Mouse (Mus musculus) midbrain, embryonic 15.5 days (tissue): ENCODE results near the gene Sufu. TPM values are rescaled to one million over a fixed set of nuclear protein-coding genes. Genes with fewer than 3 reads are reported as not detected.

Source experiments
- ATAC-seq: fragments of 200-750 bp; cut with Nextera tagmentation; replicated peaks from 2 replicates; pipeline ENCODE4 v1.8.0; 2017; ENCODE audit warnings: moderate TSS enrichment
- H3K27ac ChIP-seq: fragments of 300-500 bp; sonication (generic); 2 replicates; pipeline ENCODE4 v1.5.1; 2015; ENCODE audit warnings: mild to moderate bottlenecking, inconsistent platforms
- H3K27me3 ChIP-seq: fragments of 300-500 bp; sonication (generic); replicated peaks from 2 replicates; pipeline ENCODE4 v1.6.1; 2015; ENCODE audit warnings: inconsistent platforms
- H3K36me3 ChIP-seq: fragments of 300-500 bp; sonication (generic); replicated peaks from 2 replicates; pipeline ENCODE4 v1.6.1; 2015; ENCODE audit warnings: inconsistent platforms
- H3K4me1 ChIP-seq: fragments of 300-500 bp; sonication (generic); 2 replicates; pipeline ENCODE4 v1.6.1; 2015; ENCODE audit warnings: inconsistent platforms
- H3K4me2 ChIP-seq: fragments of 300-500 bp; sonication (generic); 2 replicates; pipeline ENCODE4 v1.6.1; 2015; ENCODE audit warnings: inconsistent platforms, mild to moderate bottlenecking, moderate library complexity
- H3K4me3 ChIP-seq: fragments of 300-500 bp; sonication (generic); 2 replicates; pipeline ENCODE4 v1.5.1; 2015; ENCODE audit warnings: mild to moderate bottlenecking, inconsistent platforms
- H3K9ac ChIP-seq: fragments of 300-500 bp; sonication (generic); 2 replicates; pipeline ENCODE4 v1.6.1; 2015; ENCODE audit warnings: mild to moderate bottlenecking, inconsistent platforms
- H3K9me3 ChIP-seq: fragments of 300-500 bp; sonication (generic); 2 replicates; pipeline ENCODE4 v1.6.1; 2016; ENCODE audit warnings: inconsistent platforms
- WGBS: fragments of 180-500 bp; shearing (Covaris S2); methylation state at CpG from one replicate; pipeline ENCODE4 v1.1.7; 2015; ENCODE audit warnings: mixed read lengths; 5-methylcytosine and 5-hydroxymethylcytosine counted together
- polyA plus RNA-seq: library from polyadenylated mRNA; unstranded; fragments of >200 nt; fragmentation: Nextera tagmentation; extraction: Ambion mirVana; gene quantifications from 2 replicates; pipeline ENCODE4 v1.2.1, GENCODE M21; 2015

Sufu gene
- polyA plus RNA-seq, 1 experiment from 2014 or later: 24.4 TPM

DNA sequence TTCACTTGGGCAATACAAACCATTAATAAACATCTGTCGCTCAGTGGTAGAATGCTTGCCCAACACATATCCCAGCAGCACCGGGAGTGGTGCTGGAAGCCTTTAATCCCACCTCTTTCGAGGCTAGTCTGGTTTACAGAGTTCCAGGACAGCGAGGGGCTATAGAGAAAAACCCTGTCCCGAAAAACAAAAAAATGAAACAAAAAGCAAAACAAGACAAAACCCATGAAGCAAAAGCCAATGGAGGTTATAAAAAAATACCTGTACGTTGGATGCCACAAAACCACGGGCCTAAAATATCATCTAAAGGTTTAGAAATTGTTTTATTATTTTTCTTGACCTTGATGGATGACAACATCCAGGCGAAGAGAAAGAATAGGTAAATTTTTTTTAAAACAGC is 587 bp upstream of the Sufu start:
- peak overlapping the region; percentile 4; the same call in 1 of the 2 replicates for H3K9ac ChIP-seq

DNA sequence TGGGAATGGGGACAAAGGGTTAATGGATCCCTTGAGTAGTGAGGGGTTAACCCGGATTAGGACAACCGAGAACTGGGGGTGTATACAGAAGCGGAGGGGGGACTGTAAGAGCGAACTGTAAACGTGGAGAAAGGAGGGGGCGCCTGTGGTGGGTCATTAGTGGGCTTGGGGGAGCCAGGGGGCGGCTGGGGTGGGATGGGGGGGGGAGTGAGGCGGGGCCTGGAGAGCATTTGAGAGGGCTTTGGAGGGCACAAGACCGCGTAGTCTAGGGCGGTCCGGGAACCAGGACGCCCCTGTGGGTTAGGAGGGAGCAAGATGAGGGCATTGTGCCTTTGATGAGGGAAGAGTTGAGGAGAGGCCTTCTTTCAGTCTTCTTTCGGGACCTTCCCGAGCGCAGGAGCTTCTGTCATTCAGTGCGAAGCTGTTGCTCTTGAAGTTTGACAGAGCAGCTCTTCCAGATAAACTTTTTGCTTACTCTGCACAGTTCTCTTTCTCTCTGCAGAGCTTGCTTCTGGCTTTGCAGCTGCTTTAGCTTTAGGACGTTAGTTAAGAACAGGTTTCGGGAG is 823 bp downstream of the Sufu start:
- Histone ChIP-seq H3K36me3 (no peaks in the 10 kb centered on the region; the same call in 1 of the 2 replicates), H3K9me3 (no peaks in the 10 kb centered on the region), H3K4me1 (peaks cover 46% of the 10 kb centered on the region), H3K4me2 (peak overlapping the region; percentile 80), H3K4me3 (peak overlapping the region; percentile 69), H3K27ac (peak overlapping the region; percentile 77), H3K27me3 (no peaks in the 10 kb centered on the region), H3K9ac (peak overlapping the region; percentile 62)
- under 1% methylated on average over 18 of the region's 19 CpGs for WGBS
- no peak for ATAC-seq

More for the DNA sequence above, 587 bp upstream of the Sufu start:
- H3K27ac ChIP-seq: peak overlapping the region; percentile 86
- peaks cover 52% of the 10 kb centered on the region for H3K4me1 ChIP-seq
- peak overlapping the region; percentile 54 for H3K4me2 ChIP-seq
- WGBS: 12% methylated on average over 8 of the region's 8 CpGs
- no peak for ATAC-seq
- H3K27me3 ChIP-seq: no peaks in the 10 kb centered on the region
- H3K4me3 ChIP-seq: peak overlapping the region; percentile 76
- no peaks in the 10 kb centered on the region for H3K9me3 ChIP-seq
- H3K36me3 ChIP-seq: peaks cover 4% of the 10 kb centered on the region; the same call in 1 of the 2 replicates

DNA sequence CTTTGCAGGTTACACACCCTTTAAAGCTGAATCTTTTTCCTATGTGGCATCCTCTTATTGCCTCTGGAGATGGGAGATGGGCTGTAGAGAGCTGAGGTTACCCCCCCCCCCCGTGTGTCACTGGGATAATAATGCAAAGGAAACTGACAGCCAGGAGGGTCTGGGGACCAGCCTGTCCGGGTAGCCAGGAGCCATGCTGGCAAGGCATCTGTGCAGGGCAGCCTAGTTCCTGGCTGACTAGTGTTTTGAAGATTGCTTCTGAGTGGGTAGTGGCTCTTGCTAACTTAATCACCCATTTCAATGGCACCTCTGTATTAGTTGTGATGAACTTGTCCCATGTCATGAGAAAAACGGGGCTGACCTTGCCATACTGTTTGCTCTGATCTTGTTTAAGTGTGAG is 1.7 kb downstream of the Sufu start:
- Histone ChIP-seq H3K4me2 (peak overlapping the region; percentile 80), H3K9me3 (no peaks in the 10 kb centered on the region), H3K4me3 (peak overlapping the region; percentile 69), H3K27ac (no peak overlapping the region), H3K9ac (peak overlapping the region; percentile 12; the same call in 1 of the 2 replicates), H3K36me3 (peaks cover 9% of the 10 kb centered on the region; the same call in 1 of the 2 replicates), H3K27me3 (no peaks in the 10 kb centered on the region), H3K4me1 (peaks cover 43% of the 10 kb centered on the region)
- 36% methylated on average over 3 of the region's 3 CpGs for WGBS
- ATAC-seq: no peak

DNA sequence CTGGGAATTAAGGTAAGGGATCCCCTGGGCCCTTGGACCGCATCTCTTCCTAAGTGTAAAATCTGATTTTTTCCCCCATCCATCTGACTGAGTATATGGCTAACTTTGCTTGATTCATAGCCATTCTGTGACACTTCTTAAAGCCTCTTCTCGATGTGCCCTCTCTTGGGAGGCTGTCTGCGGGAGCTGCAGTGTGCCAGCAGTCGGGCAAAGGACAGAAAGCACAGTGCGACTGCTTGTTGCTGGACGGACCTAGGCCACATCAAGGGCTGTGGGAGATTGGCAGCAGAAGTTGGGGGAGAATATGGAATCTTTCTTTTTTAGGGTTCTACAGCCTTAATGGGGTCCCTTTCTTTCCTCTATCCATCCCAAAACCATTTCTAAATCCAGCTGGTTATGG is 2.7 kb downstream of the Sufu start:
- H3K4me3 ChIP-seq: no peak overlapping the region
- no peak for ATAC-seq
- whole genome bisulfite sequencing: 81% methylated on average over 6 of the region's 6 CpGs
- no peak overlapping the region for H3K4me2 ChIP-seq
- H3K36me3 ChIP-seq: peaks cover 13% of the 10 kb centered on the region; the same call in 1 of the 2 replicates
- H3K9me3 ChIP-seq: no peaks in the 10 kb centered on the region
- no peak overlapping the region for H3K9ac ChIP-seq
- no peaks in the 10 kb centered on the region for H3K27me3 ChIP-seq
- H3K27ac ChIP-seq: no peak overlapping the region
- H3K4me1 ChIP-seq: peaks cover 33% of the 10 kb centered on the region

DNA sequence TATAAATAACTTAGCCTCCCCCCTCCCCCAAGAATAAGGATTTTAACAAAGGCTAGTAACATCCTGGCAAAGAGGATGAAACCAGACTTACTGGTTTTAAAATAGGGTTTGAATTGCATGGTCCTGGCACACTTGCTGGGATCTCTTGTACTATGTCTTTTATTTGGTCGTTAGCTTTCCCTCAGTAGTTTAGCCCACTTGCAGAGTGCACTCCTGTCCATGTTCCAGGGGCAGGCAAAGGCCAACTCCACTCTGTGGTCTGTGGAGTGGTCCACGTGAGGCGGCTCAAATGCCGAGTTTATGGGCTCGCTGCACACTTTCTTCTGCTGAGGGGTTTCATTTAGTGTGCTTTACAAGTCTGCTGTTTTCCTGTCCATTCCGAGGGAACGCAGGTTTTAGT is 3.2 kb downstream of the Sufu start:
- peaks cover 30% of the 10 kb centered on the region for H3K4me1 ChIP-seq
- ATAC-seq: no peak
- H3K27ac ChIP-seq: no peak overlapping the region
- no peaks in the 10 kb centered on the region for H3K9me3 ChIP-seq
- no peak overlapping the region for H3K4me3 ChIP-seq
- H3K4me2 ChIP-seq: no peak overlapping the region
- 80% methylated on average over 7 of the region's 7 CpGs for WGBS
- peaks cover 13% of the 10 kb centered on the region; the same call in 1 of the 2 replicates for H3K36me3 ChIP-seq
- no peak overlapping the region for H3K9ac ChIP-seq
- no peaks in the 10 kb centered on the region for H3K27me3 ChIP-seq

DNA sequence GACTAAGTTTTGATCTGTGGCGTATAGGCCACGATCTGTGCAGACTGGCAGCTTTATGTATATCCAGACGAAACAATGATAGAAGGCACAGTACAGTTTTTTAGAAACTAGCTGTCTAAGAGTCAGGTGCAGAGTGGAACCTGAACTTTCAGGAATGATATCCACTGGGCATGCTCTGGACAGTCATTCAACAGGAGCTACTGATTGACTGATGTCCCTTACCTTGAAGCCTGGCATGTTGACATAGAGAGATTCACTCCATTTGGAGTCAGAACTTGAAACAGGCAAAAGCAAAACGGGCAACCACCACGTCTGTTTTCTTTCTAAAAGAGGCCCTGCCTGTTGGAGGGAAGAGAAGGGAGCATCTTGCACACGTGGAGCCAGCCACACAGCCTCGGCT is 3.9 kb downstream of the Sufu start:
- H3K27me3 ChIP-seq: no peaks in the 10 kb centered on the region
- no peak overlapping the region for H3K27ac ChIP-seq
- WGBS: 89% methylated on average over 7 of the region's 7 CpGs
- peaks cover 30% of the 10 kb centered on the region for H3K4me1 ChIP-seq
- H3K4me2 ChIP-seq: no peak overlapping the region
- H3K9ac ChIP-seq: no peak overlapping the region
- H3K4me3 ChIP-seq: no peak overlapping the region
- H3K9me3 ChIP-seq: no peaks in the 10 kb centered on the region
- peaks cover 13% of the 10 kb centered on the region; the same call in 1 of the 2 replicates for H3K36me3 ChIP-seq
- no peak for ATAC-seq

GRCm38 (mm10) chr19:46404030-46404429 is 7.3 kb downstream of the Sufu start:
- H3K27ac ChIP-seq: no peak overlapping the region
- H3K9me3 ChIP-seq: no peaks in the 10 kb centered on the region
- WGBS: 97% methylated on average over 1 of the region's 1 CpGs
- peaks cover 13% of the 10 kb centered on the region; the same call in 1 of the 2 replicates for H3K36me3 ChIP-seq
- ATAC-seq: no peak
- H3K9ac ChIP-seq: no peak overlapping the region
- H3K4me3 ChIP-seq: no peak overlapping the region
- peaks cover 6% of the 10 kb centered on the region for H3K4me1 ChIP-seq
- no peaks in the 10 kb centered on the region for H3K27me3 ChIP-seq
- no peak overlapping the region for H3K4me2 ChIP-seq

GRCm38 (mm10) chr19:46406592-46407386 is 10.1 kb downstream of the Sufu start:
- H3K4me1 ChIP-seq: no peaks in the 10 kb centered on the region
- H3K9me3 ChIP-seq: no peaks in the 10 kb centered on the region
- 81% methylated on average over 8 of the region's 8 CpGs for WGBS
- H3K9ac ChIP-seq: no peak overlapping the region
- ATAC-seq: no peak
- H3K27me3 ChIP-seq: no peaks in the 10 kb centered on the region
- H3K4me2 ChIP-seq: no peak overlapping the region
- H3K36me3 ChIP-seq: peaks cover 13% of the 10 kb centered on the region; the same call in 1 of the 2 replicates
- no peak overlapping the region for H3K4me3 ChIP-seq
- H3K27ac ChIP-seq: no peak overlapping the region

- no peak for ATAC-seq
- Histone ChIP-seq H3K4me1 (no peaks in the 10 kb centered on the region), H3K9me3 (no peaks in the 10 kb centered on the region), H3K27ac (no peak overlapping the region), H3K36me3 (no peaks in the 10 kb centered on the region), H3K4me3 (no peak overlapping the region), H3K27me3 (no peaks in the 10 kb centered on the region), H3K9ac (no peak overlapping the region), H3K4me2 (no peak overlapping the region)
- WGBS: 81% methylated on average over 3 of the region's 3 CpGs
These were observed 12.8 kb downstream of the Sufu start for GRCm38 (mm10) chr19:46409506-46409905.

GRCm38 (mm10) chr19:46412056-46412805 is 15.5 kb downstream of the Sufu start:
- ATAC-seq: no peak
- Histone ChIP-seq H3K9ac (no peak overlapping the region), H3K4me2 (no peak overlapping the region), H3K9me3 (no peaks in the 10 kb centered on the region), H3K4me1 (no peaks in the 10 kb centered on the region), H3K27me3 (no peaks in the 10 kb centered on the region), H3K4me3 (no peak overlapping the region), H3K27ac (no peak overlapping the region), H3K36me3 (no peaks in the 10 kb centered on the region)
- WGBS: 92% methylated on average over 12 of the region's 12 CpGs

- H3K27me3 ChIP-seq: no peaks in the 10 kb centered on the region
- ATAC-seq: no peak
- no peaks in the 10 kb centered on the region for H3K36me3 ChIP-seq
- H3K4me1 ChIP-seq: no peaks in the 10 kb centered on the region
- H3K9ac ChIP-seq: no peak overlapping the region
- 87% methylated on average over 2 of the region's 2 CpGs for WGBS
- H3K4me3 ChIP-seq: no peak overlapping the region
- no peak overlapping the region for H3K27ac ChIP-seq
- no peaks in the 10 kb centered on the region for H3K9me3 ChIP-seq
- no peak overlapping the region for H3K4me2 ChIP-seq
These were observed 17.3 kb downstream of the Sufu start for GRCm38 (mm10) chr19:46413969-46414368.

DNA sequence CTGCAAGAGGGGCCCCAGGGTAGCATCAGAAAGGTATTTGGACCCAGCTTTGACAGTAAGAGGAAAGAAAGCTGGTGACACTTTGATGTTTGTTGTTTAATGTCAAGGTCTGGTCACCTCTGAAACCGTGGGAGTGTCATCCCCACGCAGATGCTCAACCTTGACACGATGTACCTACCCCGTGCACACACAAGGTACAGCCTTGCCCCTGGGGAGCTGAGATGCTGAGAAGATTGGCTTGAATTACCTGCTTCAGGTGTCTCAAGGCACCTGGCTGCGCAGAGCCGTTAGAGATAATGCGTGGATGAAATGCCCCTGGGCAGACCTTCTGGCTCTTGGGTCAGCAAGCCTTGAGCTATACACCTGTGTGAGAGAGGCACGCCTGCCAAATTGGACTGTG is 17.8 kb downstream of the Sufu start:
- Histone ChIP-seq H3K9ac (no peak overlapping the region), H3K4me2 (no peak overlapping the region), H3K27me3 (no peaks in the 10 kb centered on the region), H3K36me3 (no peaks in the 10 kb centered on the region), H3K4me3 (no peak overlapping the region), H3K4me1 (no peaks in the 10 kb centered on the region), H3K27ac (no peak overlapping the region), H3K9me3 (no peaks in the 10 kb centered on the region)
- WGBS: 97% methylated on average over 8 of the region's 8 CpGs
- no peak for ATAC-seq
